Mouse (Mus musculus) midbrain, embryonic 11.5 days (tissue): Measurements from ENCODE around the gene Fnd3c2. TPM values are rescaled to one million over a fixed set of nuclear protein-coding genes. Genes with fewer than 3 reads are reported as not detected.
A peak's percentile ranks its signal among the peaks of the same experiment; 100 is the strongest.
"Not testable (repeated sequence)": the region's sequence is repeated elsewhere in the genome, so short reads cannot be mapped to it uniquely, and the experiment has no call there.

Experiments used
- ATAC-seq: fragments of 200-750 bp; cut with Nextera tagmentation; 2 replicates; pipeline ENCODE4 v1.8.0; 2017; ENCODE audit warnings: moderate TSS enrichment, moderate library complexity; ENCODE audit not compliant: low FRiP score
- DNase-seq: peaks from one replicate; pipeline ENCODE4 v3.0.0; 2015; ENCODE audit warnings: low spot score; ENCODE audit errors: missing footprints
- H3K27ac ChIP-seq: fragments of 300-500 bp; sonication (generic); 2 replicates; pipeline ENCODE4 v1.5.1; 2014; ENCODE audit warnings: low read depth, low read length
- H3K27me3 ChIP-seq: fragments of 300-500 bp; sonication (generic); 2 replicates; pipeline ENCODE4 v1.6.1; 2014; ENCODE audit warnings: mild to moderate bottlenecking, low read length, moderate library complexity, mixed read lengths; ENCODE audit not compliant: control insufficient read depth, insufficient read depth
- H3K36me3 ChIP-seq: fragments of 300-500 bp; sonication (generic); 2 replicates; pipeline ENCODE4 v1.6.1; 2014; ENCODE audit warnings: mild to moderate bottlenecking, low read length, moderate library complexity, mixed read lengths; ENCODE audit not compliant: control insufficient read depth, insufficient read depth
- H3K4me1 ChIP-seq: fragments of 300-500 bp; sonication (generic); 2 replicates; pipeline ENCODE4 v1.6.1; 2014; ENCODE audit warnings: low read length; ENCODE audit not compliant: control insufficient read depth, insufficient read depth
- H3K4me2 ChIP-seq: fragments of 300-500 bp; sonication (generic); 2 replicates; pipeline ENCODE4 v1.6.1; 2014; ENCODE audit warnings: mild to moderate bottlenecking, moderate library complexity
- H3K4me3 ChIP-seq: fragments of 300-500 bp; sonication (generic); 2 replicates; pipeline ENCODE4 v1.5.1; 2014; ENCODE audit warnings: low read depth, low read length
- H3K9ac ChIP-seq: fragments of 300-500 bp; sonication (generic); 2 replicates; pipeline ENCODE4 v1.6.1; 2014; ENCODE audit warnings: low read length
- H3K9me3 ChIP-seq: fragments of 300-500 bp; sonication (generic); 2 replicates; pipeline ENCODE4 v1.6.1; 2016; ENCODE audit warnings: low read length; ENCODE audit not compliant: control insufficient read depth
- WGBS: fragments of 180-500 bp; shearing (Covaris S2); extraction: QIAGEN DNeasy Blood & Tissue Kit; methylation state at CpG from one replicate; pipeline ENCODE4 v1.1.7; 2014; 5-methylcytosine and 5-hydroxymethylcytosine counted together
- polyA plus RNA-seq: library from polyadenylated mRNA; unstranded; fragments of >200 nt; fragmentation: Nextera tagmentation; extraction: Ambion mirVana; gene quantifications from 2 replicates; pipeline ENCODE4 v1.2.1, GENCODE M21; 2014

Gene Fnd3c2
- polyA plus RNA-seq = not detected in 2 replicates

- Histone ChIP-seq H3K36me3 (no peaks in the 10 kb centered on the region), H3K4me2 (no peak within 1 kb of the TSS), H3K9me3 (no peaks in the 10 kb centered on the region), H3K4me3 (no peak within 1 kb of the TSS), H3K4me1 (no peaks in the 10 kb centered on the region), H3K9ac (no peak within 1 kb of the TSS), H3K27me3 (no peaks in the 10 kb centered on the region), H3K27ac (no peak within 1 kb of the TSS)
- DNase-seq (no peak), ATAC-seq (no peak)
- 84% methylated on average over 4 of the region's 4 CpGs for WGBS
These were observed at the start of gene Fnd3c2 for GRCm38 (mm10) chrX:106255276-106255675. Gene Fnd3c2 (minus strand): TSS chrX:106255376.

- no peaks in the 10 kb centered on the region for H3K9me3 ChIP-seq
- H3K27ac ChIP-seq = no peak overlapping the region
- H3K4me1 ChIP-seq = no peaks in the 10 kb centered on the region
- H3K36me3 ChIP-seq = no peaks in the 10 kb centered on the region
- no peak for DNase-seq
- no peak overlapping the region for H3K4me3 ChIP-seq
- H3K4me2 ChIP-seq = no peak overlapping the region
- WGBS = 82% methylated on average over 2 of the region's 2 CpGs
- no peaks in the 10 kb centered on the region for H3K27me3 ChIP-seq
- no peak overlapping the region for H3K9ac ChIP-seq
- ATAC-seq = no peak
These were observed 29.3 kb upstream of the Fnd3c2 start for GRCm38 (mm10) chrX:106284441-106284840.

- H3K27ac ChIP-seq = no peak within 1 kb of the TSS
- 93% methylated on average over 25 of the region's 25 CpGs for WGBS
- no peak for ATAC-seq
These were observed 34.1 kb downstream of the Fnd3c2 start, which contains the start of gene Taf9b for GRCm38 (mm10) chrX:106221058-106221457. Gene Taf9b (minus strand): TSS chrX:106221158.

GRCm38 (mm10) chrX:106219171-106220032, 35.8 kb downstream of the Fnd3c2 start:
- WGBS = 21% methylated on average over 57 of the region's 60 CpGs
- Histone ChIP-seq H3K36me3 (no peaks in the 10 kb centered on the region), H3K27me3 (no peaks in the 10 kb centered on the region), H3K9ac (peak overlapping the region; percentile 76), H3K4me1 (no peaks in the 10 kb centered on the region), H3K4me2 (peak overlapping the region; percentile 46), H3K9me3 (peaks cover 4% of the 10 kb centered on the region; the same call in 1 of the 2 replicates), H3K27ac (peak overlapping the region; percentile 51), H3K4me3 (peak overlapping the region; percentile 51)
- ATAC-seq = peak; percentile 95
- DNase-seq = peak; percentile 95

More at GRCm38 (mm10) chrX:106221058-106221457, 34.1 kb downstream of the Fnd3c2 start, which contains the start of gene Taf9b:
- DNase-seq = no peak
- Histone ChIP-seq H3K4me1 (no peaks in the 10 kb centered on the region), H3K9me3 (peaks cover 4% of the 10 kb centered on the region; the same call in 1 of the 2 replicates), H3K4me2 (peak within 1 kb of the TSS; percentile 46; the same call in 1 of the 2 replicates), H3K36me3 (no peaks in the 10 kb centered on the region), H3K4me3 (peak within 1 kb of the TSS; percentile 51), H3K9ac (no peak within 1 kb of the TSS; the same call in 1 of the 2 replicates), H3K27me3 (no peaks in the 10 kb centered on the region)

GRCm38 (mm10) chrX:106209100-106209499, 46.1 kb downstream of the Fnd3c2 start:
- Histone ChIP-seq H3K27ac (no peak overlapping the region), H3K4me3 (no peak overlapping the region), H3K36me3 (no peaks in the 10 kb centered on the region), H3K27me3 (no peaks in the 10 kb centered on the region), H3K4me2 (no peak overlapping the region), H3K4me1 (no peaks in the 10 kb centered on the region), H3K9ac (no peak overlapping the region), H3K9me3 (no peaks in the 10 kb centered on the region)
- DNase-seq = no peak
- no peak for ATAC-seq
- 81% methylated on average over 2 of the region's 2 CpGs for WGBS

- DNase-seq = no peak
These were observed 56.3 kb downstream of the Fnd3c2 start for GRCm38 (mm10) chrX:106198904-106199303.

GRCm38 (mm10) chrX:106197308-106197707, 57.9 kb downstream of the Fnd3c2 start:
- Histone ChIP-seq H3K27ac (no peak overlapping the region), H3K4me3 (no peak overlapping the region), H3K9ac (no peak overlapping the region), H3K4me1 (no peaks in the 10 kb centered on the region), H3K4me2 (no peak overlapping the region), H3K27me3 (no peaks in the 10 kb centered on the region), H3K36me3 (no peaks in the 10 kb centered on the region), H3K9me3 (no peaks in the 10 kb centered on the region)
- 65% methylated on average over 5 of the region's 5 CpGs for WGBS
- peak; percentile 80 for DNase-seq
- ATAC-seq = no peak

More at GRCm38 (mm10) chrX:106198904-106199303, 56.3 kb downstream of the Fnd3c2 start:
- Histone ChIP-seq H3K4me1 (no peaks in the 10 kb centered on the region), H3K4me2 (no peak overlapping the region), H3K36me3 (no peaks in the 10 kb centered on the region), H3K4me3 (no peak overlapping the region), H3K9ac (no peak overlapping the region), H3K27me3 (no peaks in the 10 kb centered on the region), H3K27ac (no peak overlapping the region), H3K9me3 (no peaks in the 10 kb centered on the region)
- ATAC-seq = no peak
- 83% methylated on average over 5 of the region's 5 CpGs for WGBS

GRCm38 (mm10) chrX:106194361-106194760, 60.8 kb downstream of the Fnd3c2 start:
- not testable (repeated sequence) for H3K27ac ChIP-seq, H3K36me3 ChIP-seq, H3K9me3 ChIP-seq, ATAC-seq, H3K4me3 ChIP-seq, H3K9ac ChIP-seq, H3K27me3 ChIP-seq, H3K4me1 ChIP-seq, DNase-seq, H3K4me2 ChIP-seq
- WGBS = 75% methylated on average over 6 of the region's 6 CpGs

GRCm38 (mm10) chrX:106190091-106190490, 65.1 kb downstream of the Fnd3c2 start:
- Histone ChIP-seq H3K4me2 (peak overlapping the region; percentile 53), H3K9me3 (no peaks in the 10 kb centered on the region), H3K4me3 (no peak overlapping the region), H3K27me3 (no peaks in the 10 kb centered on the region), H3K9ac (no peak overlapping the region), H3K36me3 (no peaks in the 10 kb centered on the region), H3K27ac (no peak overlapping the region), H3K4me1 (peaks cover 7% of the 10 kb centered on the region; the same call in 1 of the 2 replicates)
- 44% methylated on average over 4 of the region's 4 CpGs for WGBS
- no peak for DNase-seq
- ATAC-seq = no peak
